Mouse (Mus musculus) adrenal gland, adult 8-10 months (tissue): ENCODE data around the gene Notch2. TPM values are rescaled to one million over a fixed set of nuclear protein-coding genes. Genes with fewer than 3 reads are reported as not detected.
A peak's percentile ranks its signal among the peaks of the same experiment; 100 is the strongest.
"Not testable (repeated sequence)": the region's sequence is repeated elsewhere in the genome, so short reads cannot be mapped to it uniquely, and the experiment has no call there.

Source experiments
- DNase-seq: peaks from one replicate; pipeline ENCODE4 v3.0.0; 2022
- total RNA-seq, 4 experiments: library from RNA; stranded (reverse); gene quantifications; 2 replicates each; pipeline ENCODE4 v1.2.4; 2022

Notch2 gene
- total RNA-seq, 4 experiments from 2014 or later, result 73.6 to 99.3 (median 77.1) TPM

DNA sequence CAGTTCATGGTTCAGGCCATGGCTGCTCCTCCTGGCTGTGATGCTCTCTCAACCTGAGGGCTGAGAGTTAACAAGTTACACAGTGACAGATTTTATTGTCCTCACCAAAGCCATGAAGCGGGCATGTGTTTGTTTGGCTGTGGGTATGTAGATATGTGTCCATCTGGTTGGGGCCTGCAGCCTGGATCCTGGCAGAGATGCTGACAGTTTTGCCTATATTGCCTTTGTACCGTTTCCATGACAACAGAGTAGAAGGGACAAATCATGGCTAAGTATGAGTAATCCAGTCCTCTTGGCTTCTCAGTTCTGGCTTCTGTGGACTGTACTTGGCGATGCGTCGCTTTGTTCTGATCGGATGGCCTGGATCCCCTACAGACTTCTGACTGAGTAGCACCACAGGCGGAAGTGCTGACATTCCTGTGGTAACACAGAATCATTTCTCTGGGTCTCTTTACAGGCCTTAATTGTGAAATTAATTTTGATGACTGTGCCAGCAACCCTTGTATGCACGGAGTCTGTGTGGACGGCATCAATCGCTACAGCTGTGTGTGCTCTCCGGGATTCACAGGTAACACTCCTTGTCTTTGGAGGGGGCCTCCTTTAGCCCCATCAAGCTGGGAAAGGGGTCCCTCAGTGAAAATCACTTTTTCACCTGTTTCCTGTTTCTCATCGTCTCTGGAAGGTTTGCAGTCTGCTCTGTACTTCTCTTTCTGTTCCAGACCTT is 93.4 kb downstream of the Notch2 start:
- no peak for DNase-seq

DNA sequence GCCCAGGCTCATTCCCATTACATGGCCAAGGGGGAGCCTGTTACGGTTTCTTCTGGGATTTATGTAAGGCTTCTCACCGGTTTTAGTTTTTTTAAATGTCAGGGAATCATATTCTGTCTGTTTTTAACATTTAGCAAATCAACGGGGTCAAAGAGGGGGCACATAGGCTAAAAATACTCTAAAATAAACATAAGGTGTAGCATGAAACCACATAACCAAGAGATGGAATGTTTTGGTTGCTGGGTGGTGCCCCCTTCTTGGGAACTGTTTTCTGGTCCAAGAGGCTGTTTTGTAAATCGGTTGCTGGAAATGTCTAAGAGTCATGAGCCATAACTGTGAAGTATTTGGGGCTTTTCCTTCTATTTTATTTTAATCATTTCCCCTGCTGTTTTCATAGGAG is 95.1 kb downstream of the Notch2 start:
- no peak for DNase-seq

DNA sequence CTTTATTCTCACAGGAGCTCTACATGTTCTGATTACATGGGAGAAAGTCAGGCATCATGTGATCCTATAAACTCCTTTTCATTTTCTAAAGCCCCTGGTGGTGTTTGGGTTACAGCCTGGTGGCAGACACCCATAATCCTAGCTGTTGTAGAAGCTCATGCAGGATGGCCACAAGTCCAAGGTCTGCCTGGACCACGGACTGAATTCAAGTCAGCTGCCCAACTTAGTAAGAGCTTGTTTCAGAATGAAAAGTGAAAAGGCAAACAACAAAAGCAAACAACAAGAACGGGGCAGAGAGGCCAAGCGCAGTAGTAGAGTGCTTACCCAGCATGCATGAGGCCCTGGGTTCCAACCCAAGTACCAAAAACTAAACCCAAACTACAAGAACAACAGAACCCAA is 95.5 kb downstream of the Notch2 start:
- no peak for DNase-seq

DNA sequence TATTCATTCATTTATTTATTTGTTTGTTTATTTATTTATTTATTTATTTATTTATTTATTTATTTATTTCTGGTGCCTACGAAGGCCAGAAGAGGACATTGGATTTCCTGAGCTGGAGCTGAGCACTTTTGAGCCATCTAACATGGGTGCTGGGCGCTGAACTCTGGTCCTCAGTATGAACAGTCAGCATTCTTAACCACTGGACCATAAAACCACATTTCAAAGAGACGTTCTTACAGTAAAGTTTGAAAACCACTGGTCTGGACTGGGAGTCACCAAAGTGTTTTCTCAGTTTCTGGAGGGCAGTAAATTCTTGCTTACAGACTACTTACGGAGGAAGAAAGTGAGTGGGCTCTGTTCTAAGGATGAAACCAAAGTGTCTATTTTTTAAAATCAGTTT is 97.3 kb downstream of the Notch2 start:
- DNase-seq, result no peak

DNA sequence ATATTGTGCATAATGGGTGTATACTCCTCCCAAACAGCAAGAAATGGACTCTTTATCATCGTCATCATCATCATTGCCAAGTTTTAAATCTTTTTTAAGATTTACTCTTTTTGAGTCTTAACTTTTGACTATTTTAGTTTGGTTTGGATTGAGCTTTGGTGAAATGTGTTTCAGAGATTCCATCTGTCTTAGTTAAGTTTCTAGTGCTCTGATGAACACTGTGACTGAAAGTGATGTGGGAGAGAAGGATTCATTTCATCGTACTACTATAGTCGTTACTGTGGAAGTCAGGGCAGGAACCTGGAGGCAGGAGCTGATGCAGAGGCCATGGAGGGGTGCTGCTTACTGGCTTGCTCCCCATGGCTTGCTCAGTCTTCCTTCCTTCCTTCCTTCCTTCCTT is 104.9 kb downstream of the Notch2 start:
- no peak for DNase-seq

DNA sequence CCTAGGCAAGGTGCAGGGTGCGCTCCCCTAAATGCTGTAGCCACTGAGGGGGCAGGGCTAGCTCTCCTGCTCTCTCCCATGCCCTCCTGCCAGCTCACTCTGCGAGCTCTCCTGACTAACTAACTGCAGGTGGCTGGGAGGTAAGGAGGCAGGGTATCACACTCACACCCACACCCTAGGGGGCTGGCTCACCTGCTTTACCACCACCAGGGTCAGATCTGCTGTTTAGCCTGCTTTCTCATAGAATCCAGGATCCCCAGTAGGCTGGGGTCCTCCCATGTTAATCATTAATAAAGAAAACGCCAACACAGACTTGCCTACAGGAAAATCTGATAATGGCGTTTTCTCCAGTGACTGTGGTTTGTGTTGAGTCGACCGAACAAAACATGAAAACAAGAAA is 106.0 kb downstream of the Notch2 start:
- no peak for DNase-seq

DNA sequence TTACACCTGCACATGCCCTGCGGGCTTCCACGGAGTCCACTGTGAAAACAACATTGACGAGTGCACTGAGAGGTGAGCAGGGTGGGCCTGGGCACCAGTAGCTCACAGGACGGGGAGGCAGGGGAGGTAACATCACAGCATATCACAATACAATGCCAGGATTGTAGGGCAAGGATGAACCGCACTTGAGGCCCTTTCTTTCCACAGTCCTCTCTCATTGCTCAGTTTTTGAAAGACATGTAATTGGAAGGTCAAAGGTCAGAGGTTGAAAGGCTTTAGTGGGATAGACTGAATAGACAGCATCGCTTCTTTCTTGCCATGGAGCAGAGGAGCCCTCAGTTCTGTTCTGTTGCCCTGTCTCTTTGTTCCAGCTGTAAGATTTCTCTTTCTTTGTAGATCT is 107.6 kb downstream of the Notch2 start:
- no peak for DNase-seq

DNA sequence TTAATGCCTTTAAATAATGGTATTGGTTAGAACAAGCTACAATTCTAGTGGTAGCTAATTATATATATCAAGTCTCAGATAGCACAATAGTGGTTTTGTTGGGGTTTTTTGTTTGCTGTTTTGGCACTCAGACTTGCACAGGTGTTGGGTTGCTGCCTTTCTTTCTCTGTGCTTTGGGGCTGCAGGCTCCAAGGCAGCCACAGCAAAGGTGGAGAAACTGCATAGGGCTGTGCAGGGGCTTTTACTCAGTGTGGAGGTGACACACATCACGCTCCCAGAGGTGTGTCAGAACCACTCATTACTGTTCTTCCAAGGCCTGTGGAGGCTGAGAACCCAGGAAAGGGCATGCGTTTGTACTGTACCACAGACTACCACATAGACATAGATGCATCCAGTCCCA is 114.4 kb downstream of the Notch2 start:
- DNase-seq, result no peak

DNA sequence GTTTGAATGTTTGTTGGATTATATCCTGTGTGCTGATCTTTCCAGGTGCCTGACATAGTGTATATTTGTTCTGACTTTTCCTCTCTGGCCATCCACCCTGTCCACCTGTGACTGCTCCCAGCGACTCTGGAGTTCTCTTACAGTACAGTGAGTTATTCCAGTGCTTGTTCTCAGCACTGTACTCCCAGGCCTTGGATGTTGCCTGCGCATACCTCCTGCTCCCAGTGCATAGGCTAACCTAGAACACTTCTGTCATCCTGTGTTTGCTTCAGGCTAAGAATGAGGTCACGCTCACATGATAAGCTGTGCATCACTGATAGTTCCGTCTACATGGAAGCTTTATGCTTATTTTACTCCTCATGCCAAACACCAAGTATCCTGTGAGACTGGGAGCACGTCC is 115.4 kb downstream of the Notch2 start:
- DNase-seq, result no peak

DNA sequence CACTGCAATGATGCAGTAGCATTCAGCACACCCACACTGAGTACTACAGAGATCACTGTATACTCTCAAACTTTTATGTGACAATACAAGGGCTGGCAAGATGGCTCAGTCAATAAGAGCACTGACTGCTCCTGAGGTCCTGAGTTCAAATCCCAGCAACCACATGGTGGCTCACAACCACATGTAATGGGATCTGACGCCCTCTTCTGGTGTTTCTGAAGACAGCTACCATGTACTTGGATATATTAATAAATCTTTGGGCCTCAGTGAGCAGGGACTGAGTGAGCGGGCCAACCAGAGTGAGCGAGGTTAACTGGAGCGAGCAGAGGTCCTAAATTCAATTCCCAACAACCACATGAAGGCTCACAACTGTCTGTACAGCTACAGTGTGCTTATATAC is 118.8 kb downstream of the Notch2 start:
- DNase-seq, result not testable (repeated sequence)

DNA sequence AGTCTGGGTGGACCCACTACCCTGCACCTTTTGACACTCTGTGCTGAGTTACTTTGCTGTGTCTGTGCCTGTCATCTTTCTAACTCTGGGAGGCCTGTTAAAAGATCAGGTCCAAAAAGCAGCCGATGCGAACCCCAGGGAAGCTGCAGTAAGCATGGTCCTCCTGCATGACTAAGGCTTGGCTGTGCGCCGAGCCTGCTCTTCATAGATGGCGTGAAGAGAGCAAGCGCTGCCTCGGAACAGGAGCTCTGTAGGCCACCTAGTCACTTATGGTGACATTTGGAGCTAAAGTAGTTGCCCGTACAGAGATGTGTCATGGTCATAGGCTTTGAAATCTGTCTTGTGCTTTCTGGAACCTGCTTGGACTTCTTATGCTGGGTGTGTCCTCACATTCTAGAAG is 119.3 kb downstream of the Notch2 start:
- no peak for DNase-seq

DNA sequence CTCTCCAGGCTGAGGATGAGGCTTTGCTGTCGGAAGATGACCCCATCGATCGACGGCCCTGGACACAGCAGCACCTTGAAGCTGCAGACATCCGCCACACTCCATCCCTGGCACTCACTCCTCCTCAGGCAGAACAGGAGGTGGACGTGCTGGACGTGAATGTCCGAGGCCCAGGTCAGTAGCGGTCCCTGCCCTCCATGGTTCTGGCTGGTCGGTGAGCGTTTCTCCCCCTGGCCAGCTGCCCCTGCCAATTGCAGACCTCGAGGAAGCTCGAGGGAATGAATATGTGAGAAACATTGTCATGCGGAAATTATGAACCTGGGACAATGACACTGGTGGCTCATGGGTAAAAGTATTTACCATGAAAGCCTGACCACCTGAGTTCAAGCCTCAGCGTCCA is 128.1 kb downstream of the Notch2 start:
- DNase-seq, result no peak

DNA sequence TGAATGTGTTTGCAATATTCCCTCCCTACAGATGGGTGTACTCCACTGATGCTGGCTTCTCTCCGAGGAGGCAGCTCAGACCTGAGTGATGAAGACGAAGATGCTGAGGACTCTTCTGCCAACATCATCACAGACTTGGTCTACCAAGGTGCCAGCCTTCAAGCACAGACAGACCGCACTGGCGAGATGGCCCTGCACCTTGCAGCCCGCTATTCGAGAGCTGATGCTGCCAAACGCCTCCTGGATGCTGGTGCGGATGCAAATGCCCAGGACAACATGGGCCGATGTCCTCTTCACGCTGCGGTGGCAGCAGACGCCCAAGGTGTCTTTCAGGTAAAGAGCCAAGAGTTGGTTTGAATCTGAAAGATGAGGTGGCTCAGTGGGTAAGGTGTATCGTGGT is 129.5 kb downstream of the Notch2 start:
- no peak for DNase-seq

DNA sequence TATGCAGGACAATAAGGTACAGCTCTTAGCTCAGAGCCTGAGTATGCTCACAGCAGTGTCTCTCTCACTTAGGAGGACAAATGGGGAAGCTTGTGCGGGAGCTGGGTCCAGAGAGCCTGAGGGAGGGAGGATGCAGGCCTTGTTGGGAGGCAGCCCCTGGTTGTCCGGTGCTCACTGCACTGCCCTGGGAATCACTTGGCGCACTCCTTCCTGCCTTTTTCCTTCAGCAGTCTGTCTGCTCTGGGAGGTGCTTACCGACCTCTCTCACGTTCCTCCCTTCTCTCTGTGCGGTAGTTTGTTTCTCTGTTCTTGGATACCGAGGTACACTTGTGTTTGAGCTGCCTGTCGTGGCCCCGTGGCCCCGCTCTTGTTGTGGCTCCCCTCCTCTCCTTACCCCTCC is 131.9 kb downstream of the Notch2 start:
- DNase-seq, result no peak

DNA sequence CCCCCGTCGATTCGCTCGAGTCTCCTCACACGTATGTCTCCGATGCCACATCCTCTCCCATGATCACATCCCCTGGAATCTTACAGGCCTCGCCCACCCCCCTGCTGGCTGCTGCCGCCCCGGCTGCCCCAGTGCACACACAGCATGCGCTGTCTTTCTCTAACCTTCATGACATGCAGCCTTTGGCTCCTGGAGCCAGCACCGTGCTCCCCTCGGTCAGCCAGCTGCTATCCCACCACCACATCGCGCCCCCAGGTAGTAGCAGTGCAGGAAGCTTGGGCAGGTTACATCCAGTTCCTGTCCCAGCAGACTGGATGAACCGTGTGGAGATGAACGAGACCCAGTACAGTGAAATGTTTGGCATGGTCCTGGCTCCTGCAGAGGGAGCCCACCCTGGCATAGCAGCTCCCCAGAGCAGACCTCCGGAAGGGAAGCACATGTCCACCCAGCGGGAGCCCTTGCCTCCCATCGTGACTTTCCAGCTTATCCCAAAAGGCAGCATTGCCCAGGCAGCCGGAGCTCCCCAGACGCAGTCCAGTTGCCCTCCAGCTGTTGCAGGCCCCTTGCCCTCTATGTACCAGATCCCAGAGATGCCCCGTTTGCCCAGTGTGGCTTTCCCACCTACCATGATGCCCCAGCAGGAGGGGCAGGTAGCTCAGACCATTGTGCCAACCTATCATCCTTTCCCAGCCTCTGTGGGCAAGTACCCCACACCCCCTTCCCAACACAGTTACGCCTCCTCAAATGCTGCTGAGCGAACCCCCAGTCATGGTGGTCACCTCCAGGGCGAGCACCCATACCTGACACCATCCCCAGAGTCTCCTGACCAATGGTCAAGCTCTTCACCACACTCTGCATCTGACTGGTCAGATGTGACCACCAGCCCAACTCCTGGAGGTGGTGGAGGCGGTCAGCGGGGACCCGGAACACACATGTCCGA is 133.4 kb downstream of the Notch2 start:
- no peak for DNase-seq

DNA sequence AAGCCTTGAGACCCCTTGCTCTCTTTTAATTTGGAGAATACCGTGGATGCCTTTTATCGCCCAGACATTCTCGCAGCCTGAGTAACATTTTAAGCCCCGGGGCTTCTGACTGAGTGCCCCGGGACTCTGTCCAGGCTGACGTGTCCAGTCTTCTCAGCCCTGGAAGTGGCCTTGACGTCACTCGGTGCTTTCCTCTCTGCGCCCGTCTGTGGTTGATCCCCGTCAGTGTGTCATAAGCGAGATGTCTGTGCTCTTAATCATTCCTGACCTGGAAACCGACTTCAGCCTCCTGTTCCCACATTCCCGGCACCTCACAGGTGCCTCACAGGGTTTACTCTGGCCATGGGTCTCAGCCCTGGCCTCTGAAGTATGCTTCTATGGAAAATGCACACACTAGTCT is 134.4 kb downstream of the Notch2 start:
- DNase-seq, result peak; percentile 78

DNA sequence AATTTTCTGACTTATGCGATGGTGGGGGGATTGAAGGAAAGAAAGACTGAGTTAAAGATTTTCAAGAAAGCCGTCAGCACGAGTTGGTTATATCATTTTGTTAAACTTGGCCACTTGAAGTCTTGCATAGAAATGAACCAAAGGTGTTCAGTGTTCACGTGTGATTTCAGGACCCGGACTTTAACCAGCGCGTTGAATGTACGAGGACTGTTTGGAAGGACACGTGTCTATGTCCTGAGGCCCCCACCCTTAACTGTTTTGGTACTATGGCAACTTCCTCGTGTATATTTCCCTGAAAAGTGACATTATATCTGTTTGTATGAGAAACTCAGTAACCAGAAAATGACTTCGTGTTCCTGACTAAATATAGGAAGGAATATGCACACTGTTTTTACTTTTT is 136.6 kb downstream of the Notch2 start:
- DNase-seq, result no peak

DNA sequence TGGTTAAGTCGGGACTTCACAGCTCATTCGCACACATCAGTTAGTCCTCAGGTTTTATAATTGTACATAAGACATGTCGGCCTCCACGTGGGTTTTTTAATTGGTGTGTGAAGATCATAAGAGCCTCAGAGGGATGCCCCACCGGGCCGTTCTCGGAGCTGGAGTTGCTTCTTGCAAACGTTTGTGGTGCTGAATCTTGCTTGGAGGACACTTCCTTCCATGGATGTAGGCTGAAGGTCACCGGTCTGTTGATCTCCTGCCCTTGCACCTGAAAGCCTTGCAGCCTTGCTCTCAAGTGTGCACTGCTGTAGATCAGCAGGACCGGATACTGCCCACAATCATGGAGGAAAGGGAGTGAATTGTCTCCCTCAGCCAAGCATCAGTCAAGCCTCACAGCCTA is 137.7 kb downstream of the Notch2 start:
- no peak for DNase-seq

DNA sequence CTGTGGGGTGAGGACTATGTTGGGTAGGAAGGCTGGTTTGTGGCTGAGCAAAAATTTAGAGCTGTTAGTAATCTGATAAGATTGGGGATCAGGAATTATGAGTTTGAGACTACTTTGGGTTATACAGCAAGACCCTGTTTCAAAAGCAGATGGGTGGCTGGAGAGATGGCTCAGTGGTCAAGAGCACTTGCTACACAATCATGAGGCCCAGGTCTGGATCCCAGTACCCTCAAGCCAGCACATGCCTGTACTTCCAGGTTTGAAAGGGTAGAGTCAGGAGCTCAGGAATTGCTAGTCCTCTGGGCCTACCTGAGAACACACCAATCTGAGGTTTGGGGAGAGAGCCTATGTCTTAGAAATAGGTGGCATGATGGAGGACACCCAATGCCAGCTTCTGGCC is 140.1 kb downstream of the Notch2 start:
- DNase-seq, result no peak

DNA sequence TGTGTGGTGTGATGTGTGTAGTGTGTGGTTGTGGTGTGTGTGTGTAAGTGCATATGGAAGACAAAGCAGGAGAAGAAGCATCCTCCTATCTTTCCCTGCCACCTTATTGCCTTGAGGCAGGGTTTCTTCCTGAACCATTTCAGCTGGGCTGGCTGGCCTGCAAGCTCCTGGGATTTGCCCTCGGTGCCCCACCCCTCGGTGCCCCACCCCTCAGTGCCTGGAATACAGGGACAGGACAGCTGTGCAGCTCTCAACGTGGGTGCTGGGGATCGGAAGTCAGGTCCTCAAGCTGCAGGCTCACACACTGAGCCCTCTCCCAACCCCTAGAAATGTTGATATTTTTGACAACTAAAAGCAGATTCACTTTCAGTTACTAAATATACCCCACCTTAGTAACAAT is 142.8 kb downstream of the Notch2 start:
- DNase-seq, result no peak

DNA sequence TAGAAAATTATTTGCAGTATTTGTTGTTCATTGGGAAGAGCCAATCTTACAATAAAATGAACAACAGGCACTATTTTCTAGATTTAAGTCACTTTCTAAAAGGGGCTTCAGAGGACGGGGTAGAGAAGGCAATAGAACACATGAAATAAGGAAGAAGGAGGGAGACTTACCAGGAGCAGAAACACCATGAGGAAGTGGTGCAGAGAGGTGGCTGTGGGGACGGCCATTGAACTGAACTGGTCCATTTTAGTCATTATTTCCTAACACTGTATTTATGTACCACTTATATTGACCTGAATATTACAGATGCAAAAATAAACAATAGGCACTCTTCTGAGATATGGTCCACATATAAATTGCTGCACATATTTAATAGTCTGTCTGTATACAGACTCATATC is 143.7 kb downstream of the Notch2 start:
- no peak for DNase-seq

DNA sequence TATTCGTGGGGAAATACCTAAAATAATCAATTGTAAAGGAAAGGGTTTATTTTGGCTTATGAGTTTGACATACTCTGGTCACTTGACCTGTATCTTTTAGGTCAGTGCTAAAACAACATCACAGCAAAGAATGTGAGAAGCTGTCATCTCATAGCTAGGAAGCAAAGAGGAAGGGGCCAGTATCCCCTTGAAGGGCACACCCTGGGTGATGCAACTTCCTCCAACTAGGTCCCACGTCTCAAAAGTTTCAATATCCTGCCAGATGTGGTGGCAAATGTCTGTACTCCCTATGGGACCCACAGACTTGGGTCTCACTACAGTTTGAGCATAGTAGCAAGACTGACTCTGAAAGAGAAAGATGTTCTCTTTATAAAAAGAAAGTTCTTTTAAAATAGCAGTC is 144.3 kb downstream of the Notch2 start:
- DNase-seq, result no peak

DNA sequence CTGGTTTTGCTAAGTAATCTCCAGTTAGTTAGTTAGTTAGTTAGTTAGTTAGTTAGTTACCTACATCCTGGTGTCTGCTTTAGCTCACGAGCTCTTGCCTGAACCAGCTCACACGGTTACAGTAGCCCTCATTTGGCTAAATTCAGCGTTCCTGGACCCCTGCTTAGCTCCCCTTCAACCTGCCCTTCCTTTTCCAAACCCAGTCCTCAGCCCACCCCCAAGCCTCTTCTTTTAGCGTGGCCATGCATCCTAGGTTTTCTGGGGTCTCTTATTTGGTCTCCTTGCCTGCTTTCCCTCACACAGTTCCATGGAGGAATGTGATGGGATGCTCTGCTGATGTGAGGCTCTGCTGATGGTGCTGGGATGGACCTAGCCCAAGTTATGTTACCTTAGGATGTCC is 145.3 kb downstream of the Notch2 start:
- DNase-seq, result no peak

DNA sequence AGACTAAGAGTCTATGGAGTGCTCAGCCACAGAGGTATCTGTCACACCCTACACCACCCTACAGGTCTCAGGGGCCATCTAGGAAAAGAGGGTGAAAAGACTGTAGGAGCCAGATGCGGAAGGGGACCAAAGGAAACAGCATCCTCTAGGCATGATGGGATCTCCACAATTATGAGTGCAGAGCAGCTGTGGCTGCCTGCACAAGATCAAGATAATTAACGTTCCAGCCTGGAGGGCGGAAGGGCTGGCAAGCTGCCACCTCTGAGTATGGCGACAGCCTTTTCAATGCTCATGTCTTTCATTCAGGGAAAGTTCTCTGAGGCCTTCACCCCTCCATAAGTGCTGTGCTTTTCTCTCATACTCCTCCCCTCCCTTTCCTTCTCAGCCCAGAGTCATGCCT is 146.0 kb downstream of the Notch2 start:
- no peak for DNase-seq
